Mouse (Mus musculus) spleen, adult 2 months (tissue): ENCODE results near the gene Rspo1.

ENCODE experiments used
- CTCF ChIP-seq: fragments of 200-500 bp; IDR thresholded peaks from 2 replicates; pipeline ENCODE4 v1.5.1; 2011; ENCODE audit warnings: mild to moderate bottlenecking, inconsistent platforms; ENCODE audit not compliant: insufficient read depth, insufficient read length, insufficient replicate concordance; ENCODE audit errors: extremely low read depth
- POLR2A ChIP-seq: fragments of 200-500 bp; IDR thresholded peaks from 2 replicates; pipeline ENCODE4 v1.6.1; 2011; ENCODE audit warnings: low read depth, low read length, inconsistent platforms

GRCm38 (mm10) chr4:125015806-125016635 lies 29.8 kb downstream of the Rspo1 start, which contains the start of gene Gnl2:
- TF ChIP-seq CTCF (no peak), POLR2A (no peak)
